Mouse (Mus musculus): ENCODE measurements around the gene Cyp46a1. TPM values are rescaled to one million over a fixed set of nuclear protein-coding genes. Genes with fewer than 3 reads are reported as not detected.

Cyp46a1 gene
- polyA plus RNA-seq, 1 experiment: 1.6 TPM

DNA sequence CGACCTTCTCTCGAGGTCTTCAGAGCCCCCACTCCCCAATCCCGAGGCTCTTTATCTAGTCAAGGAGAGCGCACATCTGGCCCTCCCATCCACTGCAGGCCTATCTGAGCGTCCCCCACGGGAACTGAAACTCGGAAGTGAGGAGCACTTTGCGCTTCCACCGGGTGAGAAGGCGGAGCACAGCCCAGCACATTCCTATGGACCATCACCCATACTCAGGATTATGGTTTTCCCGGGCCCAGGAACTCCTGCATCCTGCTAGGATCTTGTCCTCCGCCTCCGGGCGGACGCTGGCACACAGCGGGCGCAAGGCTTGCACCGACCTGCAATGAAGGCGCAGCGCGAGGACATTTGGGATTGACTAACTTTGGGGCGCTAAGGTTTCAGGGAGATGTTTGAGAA lies 699 bp upstream of the Cyp46a1 start:
- Histone ChIP-seq H3K36me3 (ENCODE audit: control insufficient read depth, insufficient read depth) (no peaks in the 10 kb centered on the region), H3K4me3 (peak overlapping the region; percentile 21), H3K4me2 (ENCODE audit: low read depth) (peak overlapping the region; percentile 99), H3ac (ENCODE audit: control insufficient read depth, insufficient read length) (no peak overlapping the region), H3K27me3 (ENCODE audit: control insufficient read depth, insufficient read depth, insufficient read length) (no peaks in the 10 kb centered on the region), H3K79me2 (ENCODE audit: control insufficient read depth, insufficient read depth) (no peaks in the 10 kb centered on the region)
- TF ChIP-seq POLR2AphosphoS2 (IDR thresholded peaks at IDR 0.05; ENCODE audit: insufficient read length, low read depth) (no peak), MYOG (IDR thresholded peaks at IDR 0.05; ENCODE audit: control insufficient read depth in 1 of 3, insufficient read depth in 1 of 3, insufficient read length in 2 of 3, low read depth in 2 of 3) (no peak), USF1 (IDR thresholded peaks at IDR 0.05; ENCODE audit: low read depth) (no peak)

DNA sequence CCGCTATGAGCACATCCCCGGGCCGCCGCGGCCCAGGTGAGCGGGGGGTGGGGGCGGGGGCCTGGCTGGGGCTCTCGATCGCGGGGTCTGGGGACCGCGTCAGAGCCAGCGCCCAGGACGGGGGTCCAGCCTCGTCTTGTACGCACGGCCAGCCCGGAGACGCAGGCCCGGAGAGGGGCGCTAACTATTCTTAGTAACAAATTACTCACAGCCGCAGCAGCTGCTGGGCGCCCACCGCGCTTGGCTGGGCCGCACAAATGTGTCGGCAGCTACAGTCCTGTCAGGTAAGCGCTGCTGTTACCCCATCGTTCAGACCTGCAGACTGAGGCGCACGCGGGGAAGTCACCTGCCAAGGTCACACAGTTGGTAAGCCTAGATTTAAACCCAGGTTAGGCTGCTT lies 348 bp downstream of the Cyp46a1 start:
- peak in 2 of 3 experiments; percentile 83 to 88 for TF ChIP-seq MYOG (IDR thresholded peaks at IDR 0.05; ENCODE audit: control insufficient read depth in 1 of 3, insufficient read depth in 1 of 3, insufficient read length in 2 of 3, low read depth in 2 of 3)
- no peak for TF ChIP-seq REST (IDR thresholded peaks at IDR 0.05; ENCODE audit: insufficient read depth, insufficient read length)
- no peak for TF ChIP-seq SRF (IDR thresholded peaks at IDR 0.05; ENCODE audit: control insufficient read depth, insufficient read length, low read depth)
- TF ChIP-seq CEBPB (IDR thresholded peaks at IDR 0.05; ENCODE audit: insufficient read depth, poor library complexity, severe bottlenecking): no peak
- TF ChIP-seq MAX (IDR thresholded peaks at IDR 0.05; ENCODE audit: low read depth): no peak
- TF ChIP-seq MYOD1 (IDR thresholded peaks at IDR 0.05; ENCODE audit: control insufficient read depth in 1 of 3, insufficient read length in 2 of 3, low read depth in 2 of 3): peak in 2 of 3 experiments; percentile 77 to 86
- no peak for TF ChIP-seq E2F4 (IDR thresholded peaks at IDR 0.05; ENCODE audit: insufficient read depth)
- TF ChIP-seq TCF12 (IDR thresholded peaks at IDR 0.05; ENCODE audit: insufficient read depth, poor library complexity, severe bottlenecking): no peak
- H3K79me2 ChIP-seq (ENCODE audit: control insufficient read depth, insufficient read depth): no peaks in the 10 kb centered on the region
- peak overlapping the region; percentile 49 for H3K4me2 ChIP-seq (ENCODE audit: low read depth)
- peak overlapping the region; percentile 32 for H3ac ChIP-seq (ENCODE audit: control insufficient read depth, insufficient read length)
- H3K36me3 ChIP-seq (ENCODE audit: control insufficient read depth, insufficient read depth): no peaks in the 10 kb centered on the region
- no peaks in the 10 kb centered on the region for H3K27me3 ChIP-seq (ENCODE audit: control insufficient read depth, insufficient read depth, insufficient read length)
- H3K4me3 ChIP-seq: no peak overlapping the region

GRCm38 (mm10) chr12:108338572-108339190 lies 4.5 kb downstream of the Cyp46a1 start:
- H3K27me3 ChIP-seq (ENCODE audit: control insufficient read depth, insufficient read depth, insufficient read length): no peaks in the 10 kb centered on the region

GRCm38 (mm10) chr12:108348151-108348550 lies 14.0 kb downstream of the Cyp46a1 start:
- H3K4me3 ChIP-seq: no peak overlapping the region
- H3K27me3 ChIP-seq (ENCODE audit: control insufficient read depth, insufficient read depth, insufficient read length): peaks cover 6% of the 10 kb centered on the region
- H3K36me3 ChIP-seq (ENCODE audit: control insufficient read depth, insufficient read depth): no peaks in the 10 kb centered on the region
- TF ChIP-seq REST (IDR thresholded peaks at IDR 0.05; ENCODE audit: insufficient read depth, insufficient read length): no peak
- TF ChIP-seq TCF12 (IDR thresholded peaks at IDR 0.05; ENCODE audit: insufficient read depth, poor library complexity, severe bottlenecking): no peak
- no peak for TF ChIP-seq POLR2AphosphoS2 (IDR thresholded peaks at IDR 0.05; ENCODE audit: insufficient read length, low read depth)
- TF ChIP-seq CEBPB (IDR thresholded peaks at IDR 0.05; ENCODE audit: insufficient read depth, poor library complexity, severe bottlenecking): no peak
- no peak for TF ChIP-seq SRF (IDR thresholded peaks at IDR 0.05; ENCODE audit: control insufficient read depth, insufficient read length, low read depth)
- TF ChIP-seq POLR2A (IDR thresholded peaks at IDR 0.05; ENCODE audit: insufficient read length, low read depth): no peak
- no peak for TF ChIP-seq USF1 (IDR thresholded peaks at IDR 0.05; ENCODE audit: low read depth)
- TF ChIP-seq MYOD1 (IDR thresholded peaks at IDR 0.05; ENCODE audit: control insufficient read depth in 1 of 3, insufficient read length in 2 of 3, low read depth in 2 of 3): no peak
- TF ChIP-seq TCF3 (IDR thresholded peaks at IDR 0.05; ENCODE audit: insufficient read length, low read depth): no peak
- TF ChIP-seq E2F4 (IDR thresholded peaks at IDR 0.05; ENCODE audit: insufficient read depth): no peak
- TF ChIP-seq MYOG (IDR thresholded peaks at IDR 0.05; ENCODE audit: control insufficient read depth in 1 of 3, insufficient read depth in 1 of 3, insufficient read length in 2 of 3, low read depth in 2 of 3): no peak
- no peak for TF ChIP-seq MAX (IDR thresholded peaks at IDR 0.05; ENCODE audit: low read depth)
- H3K4me2 ChIP-seq (ENCODE audit: low read depth): no peak overlapping the region
- H3ac ChIP-seq (ENCODE audit: control insufficient read depth, insufficient read length): no peak overlapping the region
- H3K79me2 ChIP-seq (ENCODE audit: control insufficient read depth, insufficient read depth): no peaks in the 10 kb centered on the region

More at GRCm38 (mm10) chr12:108338572-108339190, 4.5 kb downstream of the Cyp46a1 start:
- Histone ChIP-seq H3K4me3 (no peak overlapping the region), H3K4me2 (ENCODE audit: low read depth) (no peak overlapping the region), H3K79me2 (ENCODE audit: control insufficient read depth, insufficient read depth) (no peaks in the 10 kb centered on the region), H3K36me3 (ENCODE audit: control insufficient read depth, insufficient read depth) (no peaks in the 10 kb centered on the region), H3ac (ENCODE audit: control insufficient read depth, insufficient read length) (no peak overlapping the region)
- no peak for TF ChIP-seq MYOG (IDR thresholded peaks at IDR 0.05; ENCODE audit: control insufficient read depth in 1 of 3, insufficient read depth in 1 of 3, insufficient read length in 2 of 3, low read depth in 2 of 3)
- no peak for TF ChIP-seq E2F4 (IDR thresholded peaks at IDR 0.05; ENCODE audit: insufficient read depth)

DNA sequence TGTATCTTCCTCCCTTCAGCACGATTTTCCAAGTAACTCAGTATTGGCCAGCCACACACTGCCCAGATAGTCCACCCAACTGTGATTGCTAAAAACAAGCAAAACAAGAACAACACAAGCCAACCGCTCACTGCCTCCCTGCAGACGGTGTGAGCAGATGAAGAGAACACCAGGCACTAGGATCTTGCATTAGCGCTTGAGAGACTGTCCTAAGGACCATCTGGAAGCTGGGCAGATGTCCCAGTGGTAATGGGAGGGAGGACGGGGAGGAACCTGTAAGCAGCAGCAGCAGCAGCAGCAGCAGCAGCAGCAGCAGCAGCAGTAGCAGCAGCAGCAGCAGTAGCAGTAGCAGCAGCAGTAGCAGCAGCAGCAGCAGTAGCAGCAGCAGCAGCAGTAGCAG lies 14.8 kb downstream of the Cyp46a1 start:
- Histone ChIP-seq H3K36me3 (ENCODE audit: control insufficient read depth, insufficient read depth) (no peaks in the 10 kb centered on the region), H3K4me3 (no peak overlapping the region), H3K4me2 (ENCODE audit: low read depth) (no peak overlapping the region), H3K79me2 (ENCODE audit: control insufficient read depth, insufficient read depth) (no peaks in the 10 kb centered on the region), H3K27me3 (ENCODE audit: control insufficient read depth, insufficient read depth, insufficient read length) (peaks cover 6% of the 10 kb centered on the region), H3ac (ENCODE audit: control insufficient read depth, insufficient read length) (no peak overlapping the region)
- no peak for TF ChIP-seq SRF (IDR thresholded peaks at IDR 0.05; ENCODE audit: control insufficient read depth, insufficient read length, low read depth)
- TF ChIP-seq POLR2A (IDR thresholded peaks at IDR 0.05; ENCODE audit: insufficient read length, low read depth): no peak
- TF ChIP-seq USF1 (IDR thresholded peaks at IDR 0.05; ENCODE audit: low read depth): no peak

Data from myocyte (in vitro differentiated cells).